Mouse (Mus musculus) liver, embryonic 12.5 days (tissue): ENCODE measurements at regions not wholly inside any gene's neighbourhood (a gene's known extent, or its start where the extent isn't known, plus 50 kb on each side); places are given as distances from the start of the nearest gene placed in this dataset.

Experiments
- ATAC-seq: fragments of 200-750 bp; cut with Nextera tagmentation; 2 replicates; pipeline ENCODE4 v1.8.0; 2017; ENCODE audit warnings: moderate number of reproducible peaks, mild to moderate bottlenecking, moderate library complexity
- H3K27ac ChIP-seq: fragments of 300-500 bp; sonication (generic); 2 replicates; pipeline ENCODE4 v1.5.1; 2016; ENCODE audit warnings: mild to moderate bottlenecking
- H3K27me3 ChIP-seq: fragments of 300-500 bp; sonication (generic); replicated peaks from 2 replicates; pipeline ENCODE4 v1.6.1; 2016; ENCODE audit warnings: mild to moderate bottlenecking, moderate library complexity
- H3K36me3 ChIP-seq: fragments of 300-500 bp; sonication (generic); 2 replicates; pipeline ENCODE4 v1.6.1; 2016; ENCODE audit warnings: mild to moderate bottlenecking, moderate library complexity
- H3K4me1 ChIP-seq: fragments of 300-500 bp; sonication (generic); 2 replicates; pipeline ENCODE4 v1.6.1; 2016
- H3K4me2 ChIP-seq: fragments of 300-500 bp; sonication (generic); 2 replicates; pipeline ENCODE4 v1.6.1; 2016; ENCODE audit warnings: mild to moderate bottlenecking, moderate library complexity
- H3K4me3 ChIP-seq: fragments of 300-500 bp; sonication (generic); 2 replicates; pipeline ENCODE4 v1.5.1; 2016; ENCODE audit warnings: mild to moderate bottlenecking, moderate library complexity
- H3K9ac ChIP-seq: fragments of 300-500 bp; sonication (generic); 2 replicates; pipeline ENCODE4 v1.6.1; 2016; ENCODE audit warnings: mild to moderate bottlenecking, moderate library complexity
- H3K9me3 ChIP-seq: fragments of 300-500 bp; sonication (generic); replicated peaks from 2 replicates; pipeline ENCODE4 v1.6.1; 2016; ENCODE audit warnings: mild to moderate bottlenecking, moderate library complexity
- whole genome bisulfite sequencing: fragments of 180-500 bp; shearing (Covaris S2); methylation state at CpG from one replicate; pipeline ENCODE4 v1.1.7; 2016; ENCODE audit not compliant: insufficient replicate concordance; 5-methylcytosine and 5-hydroxymethylcytosine counted together

- Histone ChIP-seq H3K27ac (peak overlapping the region; percentile 55; the same call in 1 of the 2 replicates), H3K36me3 (no peaks in the 10 kb centered on the region), H3K27me3 (peaks cover 7% of the 10 kb centered on the region), H3K9ac (peak overlapping the region; percentile 33; the same call in 1 of the 2 replicates), H3K9me3 (no peaks in the 10 kb centered on the region), H3K4me3 (no peak overlapping the region), H3K4me2 (no peak overlapping the region), H3K4me1 (peaks cover 66% of the 10 kb centered on the region)
- WGBS = 70% methylated on average over 19 of the region's 19 CpGs
- no peak for ATAC-seq
Observed at GRCm38 (mm10) chr4:119044005-119044677, 64.4 kb upstream of the Slc2a1 start.

GRCm38 (mm10) chr4:119044836-119045235, 63.7 kb upstream of the Slc2a1 start:
- Histone ChIP-seq H3K4me1 (peaks cover 66% of the 10 kb centered on the region), H3K4me3 (no peak overlapping the region), H3K27me3 (peaks cover 7% of the 10 kb centered on the region), H3K9ac (no peak overlapping the region), H3K4me2 (no peak overlapping the region), H3K9me3 (no peaks in the 10 kb centered on the region), H3K36me3 (no peaks in the 10 kb centered on the region), H3K27ac (no peak overlapping the region; the same call in 1 of the 2 replicates)
- no peak for ATAC-seq
- 89% methylated on average over 13 of the region's 13 CpGs for WGBS

GRCm38 (mm10) chr4:119050867-119051353, 57.6 kb upstream of the Slc2a1 start:
- Histone ChIP-seq H3K27me3 (no peaks in the 10 kb centered on the region; the same call in 1 of the 2 replicates), H3K9me3 (no peaks in the 10 kb centered on the region), H3K36me3 (no peaks in the 10 kb centered on the region), H3K27ac (peak overlapping the region; percentile 99), H3K9ac (peak overlapping the region; percentile 78), H3K4me1 (peaks cover 86% of the 10 kb centered on the region), H3K4me3 (peak overlapping the region; percentile 38), H3K4me2 (peak overlapping the region; percentile 64)
- ATAC-seq = peak; percentile 98
- 15% methylated on average over 2 of the region's 2 CpGs for WGBS

- H3K4me2 ChIP-seq = peak overlapping the region; percentile 64
- 0 out of 2 replicates have a peak overlapping the region, but pooled peaks have one; percentile 0 for H3K4me3 ChIP-seq
- peaks cover 85% of the 10 kb centered on the region for H3K4me1 ChIP-seq
- H3K9ac ChIP-seq = peak overlapping the region; percentile 78
- H3K36me3 ChIP-seq = no peaks in the 10 kb centered on the region
- no peak for ATAC-seq
- peak overlapping the region; percentile 99 for H3K27ac ChIP-seq
- H3K9me3 ChIP-seq = no peaks in the 10 kb centered on the region
- 27% methylated on average over 3 of the region's 3 CpGs for WGBS
- peaks cover 12% of the 10 kb centered on the region; the same call in 1 of the 2 replicates for H3K27me3 ChIP-seq
Observed at GRCm38 (mm10) chr4:119052537-119052936, 56.0 kb upstream of the Slc2a1 start.

GRCm38 (mm10) chr4:119053241-119053640, 55.3 kb upstream of the Slc2a1 start:
- Histone ChIP-seq H3K4me3 (no peak overlapping the region), H3K36me3 (no peaks in the 10 kb centered on the region), H3K4me1 (peaks cover 78% of the 10 kb centered on the region), H3K27ac (peak overlapping the region; percentile 99), H3K4me2 (peak overlapping the region; percentile 64), H3K27me3 (peaks cover 15% of the 10 kb centered on the region; the same call in 1 of the 2 replicates), H3K9ac (peak overlapping the region; percentile 78), H3K9me3 (no peaks in the 10 kb centered on the region)
- WGBS = 73% methylated on average over 4 of the region's 4 CpGs
- ATAC-seq = no peak

GRCm38 (mm10) chr4:119053680-119054079, 54.8 kb upstream of the Slc2a1 start:
- H3K9me3 ChIP-seq = no peaks in the 10 kb centered on the region
- H3K27me3 ChIP-seq = peaks cover 20% of the 10 kb centered on the region; the same call in 1 of the 2 replicates
- no peaks in the 10 kb centered on the region for H3K36me3 ChIP-seq
- peaks cover 75% of the 10 kb centered on the region for H3K4me1 ChIP-seq
- peak overlapping the region; percentile 99 for H3K27ac ChIP-seq
- peak overlapping the region; percentile 78 for H3K9ac ChIP-seq
- ATAC-seq = no peak
- WGBS = 57% methylated on average over 6 of the region's 6 CpGs
- H3K4me3 ChIP-seq = no peak overlapping the region
- H3K4me2 ChIP-seq = peak overlapping the region; percentile 64

GRCm38 (mm10) chr4:119054129-119054528, 54.4 kb upstream of the Slc2a1 start:
- Histone ChIP-seq H3K9ac (peak overlapping the region; percentile 78), H3K4me1 (peaks cover 72% of the 10 kb centered on the region)
- 19% methylated on average over 5 of the region's 5 CpGs for WGBS

GRCm38 (mm10) chr4:119057191-119057590, 51.3 kb upstream of the Slc2a1 start:
- WGBS = 83% methylated on average over 6 of the region's 6 CpGs
- peak overlapping the region; percentile 25; the same call in 1 of the 2 replicates for H3K27ac ChIP-seq

More at GRCm38 (mm10) chr4:119054129-119054528, 54.4 kb upstream of the Slc2a1 start:
- Histone ChIP-seq H3K36me3 (no peaks in the 10 kb centered on the region), H3K4me2 (peak overlapping the region; percentile 64), H3K27ac (peak overlapping the region; percentile 99), H3K9me3 (no peaks in the 10 kb centered on the region), H3K4me3 (no peak overlapping the region), H3K27me3 (peaks cover 22% of the 10 kb centered on the region; the same call in 1 of the 2 replicates)
- peak; percentile 47 for ATAC-seq

GRCm38 (mm10) chr4:119057826-119058225, 50.7 kb upstream of the Slc2a1 start:
- no peak for ATAC-seq
- Histone ChIP-seq H3K27ac (no peak overlapping the region), H3K4me3 (no peak overlapping the region), H3K36me3 (no peaks in the 10 kb centered on the region), H3K27me3 (peaks cover 44% of the 10 kb centered on the region), H3K9ac (no peak overlapping the region), H3K9me3 (no peaks in the 10 kb centered on the region), H3K4me1 (peaks cover 35% of the 10 kb centered on the region), H3K4me2 (no peak overlapping the region)
- WGBS = 46% methylated on average over 1 of the region's 1 CpGs

More at GRCm38 (mm10) chr4:119057191-119057590, 51.3 kb upstream of the Slc2a1 start:
- Histone ChIP-seq H3K27me3 (peaks cover 42% of the 10 kb centered on the region), H3K4me2 (no peak overlapping the region), H3K4me3 (no peak overlapping the region), H3K9ac (no peak overlapping the region), H3K9me3 (no peaks in the 10 kb centered on the region), H3K36me3 (no peaks in the 10 kb centered on the region), H3K4me1 (peaks cover 41% of the 10 kb centered on the region)
- no peak for ATAC-seq
